Mouse (Mus musculus) heart, embryonic 12.5 days (tissue): ENCODE results near the gene Pcbp1. TPM values are rescaled to one million over a fixed set of nuclear protein-coding genes. Genes with fewer than 3 reads are reported as not detected.

Experiments
- ATAC-seq: fragments of 200-750 bp; cut with Nextera tagmentation; 2 replicates; pipeline ENCODE4 v1.8.0; 2017; ENCODE audit warnings: moderate TSS enrichment, moderate library complexity; ENCODE audit not compliant: insufficient number of reproducible peaks, low FRiP score
- H3K27ac ChIP-seq: fragments of 300-500 bp; sonication (generic); 2 replicates; pipeline ENCODE4 v1.5.1; 2016; ENCODE audit warnings: mild to moderate bottlenecking, moderate library complexity; ENCODE audit not compliant: poor library complexity, severe bottlenecking
- H3K27me3 ChIP-seq: fragments of 300-500 bp; sonication (generic); replicated peaks from 2 replicates; pipeline ENCODE4 v1.6.1; 2016; ENCODE audit warnings: mild to moderate bottlenecking, moderate library complexity
- H3K36me3 ChIP-seq: fragments of 300-500 bp; sonication (generic); 2 replicates; pipeline ENCODE4 v1.6.1; 2016; ENCODE audit warnings: mild to moderate bottlenecking, moderate library complexity
- H3K4me1 ChIP-seq: fragments of 300-500 bp; sonication (generic); replicated peaks from 2 replicates; pipeline ENCODE4 v1.6.1; 2016; ENCODE audit warnings: mild to moderate bottlenecking
- H3K4me2 ChIP-seq: fragments of 300-500 bp; sonication (generic); 2 replicates; pipeline ENCODE4 v1.6.1; 2016; ENCODE audit warnings: mild to moderate bottlenecking, moderate library complexity
- H3K4me3 ChIP-seq: fragments of 300-500 bp; sonication (generic); 2 replicates; pipeline ENCODE4 v1.5.1; 2016; ENCODE audit warnings: mild to moderate bottlenecking
- H3K9ac ChIP-seq: fragments of 300-500 bp; sonication (generic); 2 replicates; pipeline ENCODE4 v1.6.1; 2016; ENCODE audit warnings: mild to moderate bottlenecking, moderate library complexity
- H3K9me3 ChIP-seq: fragments of 300-500 bp; sonication (generic); replicated peaks from 2 replicates; pipeline ENCODE4 v1.6.1; 2016; ENCODE audit warnings: mild to moderate bottlenecking, moderate library complexity
- WGBS: fragments of 180-500 bp; shearing (Covaris S2); methylation state at CpG from one replicate; pipeline ENCODE4 v1.1.7; 2016; 5-methylcytosine and 5-hydroxymethylcytosine counted together
- polyA plus RNA-seq: library from polyadenylated mRNA; unstranded; fragments of >200 nt; fragmentation: Nextera tagmentation; extraction: Ambion mirVana; gene quantifications from 2 replicates; pipeline ENCODE4 v1.2.1, GENCODE M21; 2016

Gene Pcbp1
- polyA plus RNA-seq, 1 experiment from 2014 or later, result 416 TPM

GRCm38 (mm10) chr6:86523755-86524434 lies 2.2 kb downstream of the Pcbp1 start:
- H3K4me2 ChIP-seq, result peak overlapping the region; percentile 95
- no peaks in the 10 kb centered on the region for H3K9me3 ChIP-seq
- WGBS, result under 1% methylated on average over 15 of the region's 15 CpGs
- peaks cover 13% of the 10 kb centered on the region for H3K4me1 ChIP-seq
- no peaks in the 10 kb centered on the region for H3K27me3 ChIP-seq
- peak overlapping the region; percentile 79 for H3K27ac ChIP-seq
- no peak for ATAC-seq
- H3K36me3 ChIP-seq, result peaks cover 13% of the 10 kb centered on the region
- H3K9ac ChIP-seq, result peak overlapping the region; percentile 89
- H3K4me3 ChIP-seq, result peak overlapping the region; percentile 98

- H3K27ac ChIP-seq, result peak overlapping the region; percentile 79
- H3K9ac ChIP-seq, result peak overlapping the region; percentile 89
- H3K9me3 ChIP-seq, result no peaks in the 10 kb centered on the region
- WGBS, result 24% methylated on average over 3 of the region's 3 CpGs
- H3K4me2 ChIP-seq, result peak overlapping the region; percentile 95
- H3K36me3 ChIP-seq, result peaks cover 13% of the 10 kb centered on the region
- ATAC-seq, result no peak
- peak overlapping the region; percentile 98 for H3K4me3 ChIP-seq
- no peaks in the 10 kb centered on the region for H3K27me3 ChIP-seq
- H3K4me1 ChIP-seq, result peaks cover 13% of the 10 kb centered on the region
These were observed 2.8 kb downstream of the Pcbp1 start for GRCm38 (mm10) chr6:86523242-86523754.

DNA sequence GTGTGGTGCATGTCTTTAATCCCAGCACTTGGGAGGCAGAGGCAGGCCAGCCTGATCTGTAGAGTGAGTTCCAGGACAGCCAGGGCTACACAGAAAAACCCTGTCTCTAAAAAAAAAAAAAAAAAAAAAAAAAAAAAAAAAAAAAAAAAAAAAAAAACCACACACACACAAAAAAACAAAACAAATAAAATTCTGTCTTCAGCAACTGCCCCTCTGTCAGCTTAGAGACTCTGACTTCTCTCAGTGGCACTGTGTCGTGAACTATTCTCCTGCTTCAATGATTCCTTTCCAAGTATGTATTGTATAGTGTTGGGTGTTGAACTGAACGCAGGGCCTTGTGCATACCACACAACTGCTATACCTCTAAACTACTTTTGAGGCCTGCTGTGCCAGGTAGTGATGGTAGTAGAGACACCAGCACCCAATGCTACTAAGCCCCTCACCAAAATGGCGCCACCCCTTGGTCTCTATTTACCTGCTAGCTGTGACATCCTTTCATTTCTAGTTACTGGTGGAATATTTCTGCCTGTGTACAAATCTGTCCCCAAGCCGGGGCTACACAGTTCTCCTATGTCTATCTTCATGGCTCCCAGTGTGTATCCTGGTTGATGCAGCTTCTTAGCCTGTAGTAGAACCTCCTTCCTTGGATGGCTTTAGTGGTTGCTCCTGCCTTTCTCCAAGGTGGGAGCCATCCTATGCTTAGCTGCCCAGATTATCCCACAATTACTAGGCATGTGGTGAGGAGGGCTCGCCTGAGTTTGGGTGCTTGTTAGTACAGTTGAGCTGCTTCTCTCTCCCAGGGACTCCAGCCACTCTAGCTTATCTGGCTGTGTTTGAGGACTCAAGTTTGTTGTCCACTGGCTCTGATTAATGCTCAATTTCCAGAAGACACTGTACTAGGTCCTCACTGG lies 3.9 kb downstream of the Pcbp1 start:
- Histone ChIP-seq H3K27me3 (no peaks in the 10 kb centered on the region), H3K4me1 (peaks cover 13% of the 10 kb centered on the region), H3K9ac (0 out of 2 replicates have a peak overlapping the region, but pooled peaks have one; percentile 5), H3K4me3 (peak overlapping the region; percentile 1; the same call in 1 of the 2 replicates), H3K4me2 (peak overlapping the region; percentile 14; the same call in 1 of the 2 replicates), H3K27ac (peak overlapping the region; percentile 50; the same call in 1 of the 2 replicates), H3K9me3 (no peaks in the 10 kb centered on the region), H3K36me3 (peaks cover 13% of the 10 kb centered on the region)
- ATAC-seq, result no peak
- 79% methylated on average over 5 of the region's 5 CpGs for WGBS

DNA sequence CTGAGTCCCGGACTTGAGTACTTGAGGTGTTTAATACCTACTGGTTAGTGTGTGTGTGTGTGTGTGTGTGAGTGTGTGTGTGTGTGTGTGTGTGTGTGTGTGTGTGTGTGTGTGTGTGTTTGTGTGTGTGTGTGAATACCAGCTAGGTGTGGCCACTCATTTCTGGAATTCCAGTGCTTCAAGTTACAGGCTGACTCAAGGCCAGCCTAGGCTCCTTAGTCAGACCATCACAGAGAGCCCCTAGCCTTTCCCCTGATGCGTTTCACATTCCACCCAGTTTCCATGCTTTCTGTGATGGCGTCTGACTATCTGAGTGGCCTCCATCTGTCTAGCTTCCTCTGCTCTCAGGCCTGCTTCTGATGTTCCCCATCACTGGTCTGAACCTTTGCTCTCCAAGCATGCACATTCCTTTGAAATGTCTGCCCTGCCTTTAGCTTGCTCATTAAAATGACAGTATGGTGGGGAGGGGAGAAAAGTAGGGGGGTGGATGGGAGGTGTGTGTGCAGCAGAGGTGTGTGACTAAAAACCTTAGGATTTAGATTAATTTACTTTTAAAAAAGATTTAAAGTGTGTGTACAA lies 6.3 kb downstream of the Pcbp1 start:
- ATAC-seq, result no peak
- Histone ChIP-seq H3K4me2 (no peak overlapping the region), H3K27ac (no peak overlapping the region), H3K9ac (no peak overlapping the region), H3K9me3 (no peaks in the 10 kb centered on the region), H3K4me3 (no peak overlapping the region), H3K27me3 (no peaks in the 10 kb centered on the region), H3K36me3 (peaks cover 8% of the 10 kb centered on the region), H3K4me1 (peaks cover 18% of the 10 kb centered on the region)
- 63% methylated on average over 3 of the region's 3 CpGs for WGBS

GRCm38 (mm10) chr6:86516021-86516420 lies 10.1 kb downstream of the Pcbp1 start:
- Histone ChIP-seq H3K9ac (no peak overlapping the region), H3K4me3 (no peak overlapping the region), H3K4me1 (0 out of 2 replicates have a peak, but pooled peaks cover 5% of the 10 kb centered on the region), H3K4me2 (peak overlapping the region; percentile 19; the same call in 1 of the 2 replicates), H3K27me3 (no peaks in the 10 kb centered on the region), H3K36me3 (no peaks in the 10 kb centered on the region), H3K27ac (no peak overlapping the region), H3K9me3 (no peaks in the 10 kb centered on the region)
- WGBS, result 59% methylated on average over 1 of the region's 1 CpGs
- ATAC-seq, result no peak

DNA sequence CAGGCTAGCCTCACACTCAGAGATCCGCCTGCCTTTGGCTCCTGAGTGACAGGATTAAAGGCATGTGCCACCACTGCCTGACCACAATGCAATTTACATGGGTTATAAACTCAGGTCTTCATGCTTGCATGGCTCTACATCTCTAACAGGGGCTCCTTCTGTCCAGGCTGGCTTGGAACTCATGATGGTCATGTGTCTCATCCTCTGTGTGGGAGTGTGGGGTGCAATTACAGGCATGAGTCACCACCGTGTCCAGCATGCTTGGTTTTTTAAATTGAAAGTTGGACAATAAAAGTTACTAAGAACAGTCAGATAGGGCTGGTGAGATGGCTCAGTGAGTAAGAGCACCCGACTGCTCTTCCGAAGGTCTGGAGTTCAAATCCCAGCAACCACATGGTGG lies 12.8 kb downstream of the Pcbp1 start:
- no peak for ATAC-seq
- Histone ChIP-seq H3K4me3 (no peak overlapping the region), H3K4me1 (0 out of 2 replicates have a peak, but pooled peaks cover 8% of the 10 kb centered on the region), H3K27me3 (no peaks in the 10 kb centered on the region), H3K36me3 (no peaks in the 10 kb centered on the region), H3K27ac (no peak overlapping the region), H3K9me3 (no peaks in the 10 kb centered on the region), H3K4me2 (no peak overlapping the region), H3K9ac (no peak overlapping the region)
- WGBS, result 91% methylated on average over 4 of the region's 4 CpGs

GRCm38 (mm10) chr6:86510979-86511378 lies 15.1 kb downstream of the Pcbp1 start:
- Histone ChIP-seq H3K9ac (no peak overlapping the region), H3K4me3 (no peak overlapping the region)
- 73% methylated on average over 4 of the region's 4 CpGs for WGBS

DNA sequence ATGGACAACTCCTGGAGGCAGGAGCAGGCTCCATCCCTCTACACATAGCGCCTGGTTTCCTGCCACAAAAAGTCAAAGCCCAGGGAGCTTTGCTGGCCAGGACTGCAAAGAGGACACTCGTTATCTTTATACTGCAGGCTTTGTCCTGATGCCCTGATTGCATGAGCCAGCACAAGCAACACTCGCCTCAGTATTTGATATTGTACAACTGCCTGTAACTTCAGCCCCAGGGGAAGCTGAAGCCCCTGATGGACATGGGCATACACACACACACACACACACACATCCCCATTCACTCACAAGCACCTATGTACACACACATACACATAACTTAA lies 16.3 kb downstream of the Pcbp1 start:
- 42% methylated on average over 3 of the region's 3 CpGs for WGBS
- Histone ChIP-seq H3K4me1 (0 out of 2 replicates have a peak, but pooled peaks cover 7% of the 10 kb centered on the region), H3K4me2 (no peak overlapping the region), H3K9ac (no peak overlapping the region), H3K27ac (no peak overlapping the region), H3K36me3 (no peaks in the 10 kb centered on the region), H3K4me3 (no peak overlapping the region), H3K27me3 (no peaks in the 10 kb centered on the region), H3K9me3 (no peaks in the 10 kb centered on the region)
- no peak for ATAC-seq

More at GRCm38 (mm10) chr6:86510979-86511378, 15.1 kb downstream of the Pcbp1 start:
- Histone ChIP-seq H3K36me3 (no peaks in the 10 kb centered on the region), H3K4me1 (0 out of 2 replicates have a peak, but pooled peaks cover 5% of the 10 kb centered on the region), H3K27ac (no peak overlapping the region), H3K27me3 (no peaks in the 10 kb centered on the region), H3K9me3 (no peaks in the 10 kb centered on the region), H3K4me2 (no peak overlapping the region)
- ATAC-seq, result no peak

GRCm38 (mm10) chr6:86509194-86509865 lies 16.8 kb downstream of the Pcbp1 start:
- 60% methylated on average over 4 of the region's 4 CpGs for WGBS

DNA sequence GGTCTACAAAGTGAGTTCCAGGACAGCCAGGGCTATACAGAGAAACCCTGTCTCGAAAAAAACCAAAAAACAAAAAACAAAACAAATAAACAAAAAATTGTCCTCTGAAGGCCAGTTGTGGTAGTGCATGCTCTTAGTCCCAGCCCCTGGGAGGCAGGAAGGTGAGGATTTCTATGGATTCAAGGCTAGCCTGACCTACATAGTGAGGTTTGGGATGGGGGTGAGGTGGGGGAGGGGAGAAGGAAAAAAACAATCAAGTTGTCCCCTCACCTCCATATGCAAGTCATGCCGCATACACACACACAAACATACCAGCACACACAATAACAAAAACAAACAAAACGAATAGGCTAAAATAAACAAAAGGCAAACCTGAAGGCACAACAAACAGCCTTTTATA lies 17.4 kb downstream of the Pcbp1 start:
- H3K9ac ChIP-seq, result no peak overlapping the region
- H3K27ac ChIP-seq, result no peak overlapping the region
- no peak overlapping the region for H3K4me2 ChIP-seq
- WGBS, result 85% methylated on average over 3 of the region's 3 CpGs
- 0 out of 2 replicates have a peak, but pooled peaks cover 7% of the 10 kb centered on the region for H3K4me1 ChIP-seq
- ATAC-seq, result no peak
- no peaks in the 10 kb centered on the region for H3K9me3 ChIP-seq
- H3K4me3 ChIP-seq, result no peak overlapping the region
- H3K27me3 ChIP-seq, result no peaks in the 10 kb centered on the region
- no peaks in the 10 kb centered on the region for H3K36me3 ChIP-seq

More at GRCm38 (mm10) chr6:86509194-86509865, 16.8 kb downstream of the Pcbp1 start:
- no peaks in the 10 kb centered on the region for H3K9me3 ChIP-seq
- ATAC-seq, result no peak
- no peak overlapping the region for H3K27ac ChIP-seq
- H3K27me3 ChIP-seq, result no peaks in the 10 kb centered on the region
- no peak overlapping the region for H3K4me3 ChIP-seq
- no peak overlapping the region for H3K9ac ChIP-seq
- H3K4me2 ChIP-seq, result no peak overlapping the region
- H3K4me1 ChIP-seq, result 0 out of 2 replicates have a peak, but pooled peaks cover 7% of the 10 kb centered on the region
- no peaks in the 10 kb centered on the region for H3K36me3 ChIP-seq
